Comparison of ENCODE assay signal across 8 mouse cellular contexts in genomic region chr1:64734771-64735750, GRCm38 (mm10). TPM values are rescaled to one million over a fixed set of nuclear protein-coding genes. Genes with fewer than 3 reads are reported as not detected.
DNase-seq lines count a peak whose midpoint lies in the region; ATAC-seq and TF ChIP-seq lines count a peak whose summit lies in the region.

No protein-coding gene starts in this region.

- peak overlapping the region; percentile 40; the same call in 1 of the 2 replicates for H3K4me3 ChIP-seq in heart, adult 2 months
- peak overlapping the region; percentile 65 for H3K4me3 ChIP-seq in forebrain, postnatal 0 days (ENCODE audit: low read depth, low read length)
- H3K4me3 ChIP-seq in intestine, embryonic 16.5 days (ENCODE audit: low read length): peak overlapping the region; percentile 90
- peak overlapping the region; percentile 71 for H3K4me3 ChIP-seq in liver, embryonic 16.5 days (ENCODE audit: low read depth, low read length)

- WGBS in heart, adult 2 months: 61% methylated on average over 58 of the region's 58 CpGs
- 28% methylated on average over 58 of the region's 58 CpGs for WGBS in forebrain, postnatal 0 days
- WGBS in intestine, embryonic 16.5 days: 29% methylated on average over 58 of the region's 58 CpGs
- 43% methylated on average over 58 of the region's 58 CpGs for WGBS in liver, embryonic 16.5 days (ENCODE audit: insufficient replicate concordance)

- no peak for TF ChIP-seq POLR2A in heart, adult 2 months (IDR thresholded peaks at IDR 0.05; ENCODE audit: insufficient read depth, low read depth, low read length)

- peak; percentile 52 for TF ChIP-seq CTCF in heart, adult 2 months (IDR thresholded peaks at IDR 0.05)
- peak; percentile 46; the same call in 1 of the 2 replicates for TF ChIP-seq CTCF in forebrain, postnatal 0 days (IDR thresholded peaks at IDR 0.05; ENCODE audit: low read depth)

- H3K27ac ChIP-seq in heart, adult 2 months: no peak overlapping the region
- H3K27ac ChIP-seq in forebrain, postnatal 0 days (ENCODE audit: low read depth, low read length): no peak overlapping the region
- H3K27ac ChIP-seq in intestine, embryonic 16.5 days (ENCODE audit: low read length): peak overlapping the region; percentile 37; the same call in 1 of the 2 replicates
- no peak overlapping the region; the same call in 1 of the 2 replicates for H3K27ac ChIP-seq in liver, embryonic 16.5 days (ENCODE audit: low read length)

- no peak for TF ChIP-seq EP300 in heart, adult 2 months (IDR thresholded peaks at IDR 0.05; ENCODE audit: insufficient read depth, low read depth, low read length)

- no peaks in the 10 kb centered on the region for H3K9me3 ChIP-seq in forebrain, postnatal 0 days (ENCODE audit: low read length)
- H3K9me3 ChIP-seq in intestine, embryonic 16.5 days (ENCODE audit: control insufficient read depth, low read length): no peaks in the 10 kb centered on the region
- no peaks in the 10 kb centered on the region for H3K9me3 ChIP-seq in liver, embryonic 16.5 days (replicated peaks; ENCODE audit: control insufficient read depth, low read length)

- H3K4me1 ChIP-seq in heart, adult 2 months (ENCODE audit: control insufficient read depth, insufficient read depth, low read length): peaks cover 2% of the 10 kb centered on the region; the same call in 1 of the 2 replicates
- H3K4me1 ChIP-seq in forebrain, postnatal 0 days (ENCODE audit: insufficient read depth): peaks cover 28% of the 10 kb centered on the region
- H3K4me1 ChIP-seq in intestine, embryonic 16.5 days (ENCODE audit: control insufficient read depth, insufficient read depth, low read length): peaks cover 29% of the 10 kb centered on the region; the same call in 1 of the 2 replicates
- peaks cover 64% of the 10 kb centered on the region for H3K4me1 ChIP-seq in liver, embryonic 16.5 days (ENCODE audit: control insufficient read depth, low read depth, low read length)

- no peaks in the 10 kb centered on the region for H3K36me3 ChIP-seq in heart, adult 2 months (ENCODE audit: control insufficient read depth, insufficient read depth, low read length)
- no peaks in the 10 kb centered on the region for H3K36me3 ChIP-seq in forebrain, postnatal 0 days (ENCODE audit: insufficient read depth)
- H3K36me3 ChIP-seq in intestine, embryonic 16.5 days (ENCODE audit: control insufficient read depth, insufficient read depth, low read length): no peaks in the 10 kb centered on the region; the same call in 1 of the 2 replicates
- peaks cover 21% of the 10 kb centered on the region for H3K36me3 ChIP-seq in liver, embryonic 16.5 days (ENCODE audit: control insufficient read depth, insufficient read depth)

- ATAC-seq in forebrain, postnatal 0 days: no peak
- ATAC-seq in intestine, embryonic 16.5 days: no peak
- no peak for ATAC-seq in liver, embryonic 16.5 days (ENCODE audit: low read depth)

- intact Hi-C loops in heart, adult 2 months (cut with DNase I): loop anchor here (5.0 to 10.0 kb wide), 2 partner anchors 57 to 450 kb away; partner anchors contain the start of genes Idh1 and Pikfyve
- intact Hi-C loops in heart, postnatal 25 days (cut with DNase I): loop anchor here (5.0 kb wide), 1 partner anchor 57 kb away; no protein-coding TSS in a partner anchor

- DNase-seq in heart, adult 2 months: peak; percentile 41 to 45
- DNase-seq in heart, postnatal 25 days (ENCODE audit: low spot score): no peak
- DNase-seq in cerebellum, adult 18-20 months: peak; percentile 32 to 52
- peak; percentile 36 for DNase-seq in forebrain, postnatal 0 days
- peak; percentile 59 for DNase-seq in retina, embryonic 14.5 days (ENCODE audit: low spot score)
- no peak for DNase-seq in urinary bladder, adult 18-20 months (ENCODE audit: low spot score in 2 of 2)

- no peaks in the 10 kb centered on the region for H3K79me2 ChIP-seq in heart, adult 2 months (replicated peaks; ENCODE audit: control insufficient read depth, insufficient read depth, low read length)

- peak overlapping the region; percentile 55 for H3K9ac ChIP-seq in heart, adult 2 months (ENCODE audit: low read depth, low read length)
- no peak overlapping the region for H3K9ac ChIP-seq in forebrain, postnatal 0 days
- peak overlapping the region; percentile 88 for H3K9ac ChIP-seq in intestine, embryonic 16.5 days (ENCODE audit: low read depth, low read length)
- H3K9ac ChIP-seq in liver, embryonic 16.5 days (ENCODE audit: low read depth, low read length): peak overlapping the region; percentile 66

- H3K4me2 ChIP-seq in forebrain, postnatal 0 days (ENCODE audit: low read depth): peak overlapping the region; percentile 92
- peak overlapping the region; percentile 98 for H3K4me2 ChIP-seq in intestine, embryonic 16.5 days (ENCODE audit: low read depth, low read length)
- peak overlapping the region; percentile 90 for H3K4me2 ChIP-seq in liver, embryonic 16.5 days (ENCODE audit: low read depth, low read length)

- no peaks in the 10 kb centered on the region for H3K27me3 ChIP-seq in heart, adult 2 months (ENCODE audit: control insufficient read depth, insufficient read depth, low read length)
- H3K27me3 ChIP-seq in forebrain, postnatal 0 days (ENCODE audit: insufficient read depth, low read length): peaks cover 35% of the 10 kb centered on the region
- H3K27me3 ChIP-seq in intestine, embryonic 16.5 days (replicated peaks; ENCODE audit: control insufficient read depth, insufficient read depth, low read length): no peaks in the 10 kb centered on the region; the same call in 1 of the 2 replicates
- H3K27me3 ChIP-seq in liver, embryonic 16.5 days (ENCODE audit: control insufficient read depth, insufficient read depth, low read depth, low read length): peaks cover 12% of the 10 kb centered on the region

RNA-seq across cellular contexts. Expression of gene Fzd5, which starts 2.5 kb away (rescaled TPM):
- total RNA-seq in heart, adult 2 months (2021): 1 to 10 TPM; 3.6 to 4.4 TPM
- 2.5 and 3.2 TPM in 2 replicates for polyA plus RNA-seq in heart, adult 2 months (2012; rRNA removed)
- total RNA-seq in heart, postnatal 25 days (2021): 1 to 10 TPM; 4.0 to 5.8 TPM
- total RNA-seq in forebrain, postnatal 0 days (2014; rRNA removed): 1.6 and 4.7 TPM in 2 replicates
- polyA plus RNA-seq in forebrain, postnatal 0 days (2015; fragmentation: Nextera tagmentation; extraction: Ambion mirVana): 0.21 and 0.35 TPM in 2 replicates
- 5.7 and 6.1 TPM in 2 replicates for polyA plus RNA-seq in intestine, embryonic 16.5 days (2015; fragmentation: Nextera tagmentation; extraction: Ambion mirVana)
- 1.9 and 2.2 TPM in 2 replicates for polyA plus RNA-seq in liver, embryonic 16.5 days (2015; fragmentation: Nextera tagmentation; extraction: Ambion mirVana)

RNA-seq across cellular contexts. Expression of gene Ccnyl1, which starts 44.8 kb away (rescaled TPM):
- total RNA-seq in heart, adult 2 months (2021): 10 to 100 TPM; 12.5 to 18.6 TPM
- polyA plus RNA-seq in heart, adult 2 months (2012; rRNA removed): 16.0 and 20.6 TPM in 2 replicates
- total RNA-seq in heart, postnatal 25 days (2021): 10 to 100 TPM; 16.9 to 17.6 TPM
- 20.3 and 24.7 TPM in 2 replicates for total RNA-seq in forebrain, postnatal 0 days (2014; rRNA removed)
- polyA plus RNA-seq in forebrain, postnatal 0 days (2015; fragmentation: Nextera tagmentation; extraction: Ambion mirVana): 3.1 and 3.4 TPM in 2 replicates
- polyA plus RNA-seq in intestine, embryonic 16.5 days (2015; fragmentation: Nextera tagmentation; extraction: Ambion mirVana): 3.8 TPM in 2 replicates
- 0.61 and 0.84 TPM in 2 replicates for polyA plus RNA-seq in liver, embryonic 16.5 days (2015; fragmentation: Nextera tagmentation; extraction: Ambion mirVana)

Comparison
In these comparisons a context has a peak if more than half of its experiments do, and no peak if none do; other contexts are left out.
1. DNase-seq: peak in heart, adult 2 months (2 of 2), cerebellum, adult 18-20 months (2 of 2), forebrain, postnatal 0 days (single experiment) and retina, embryonic 14.5 days (single experiment); none in heart, postnatal 25 days (single experiment) and urinary bladder, adult 18-20 months (0 of 2).
2. H3K4me3 ChIP-seq: peak in every context shown above with its lines; median percentile 90 in intestine, embryonic 16.5 days; 71 in liver, embryonic 16.5 days; 65 in forebrain, postnatal 0 days; 40 in heart, adult 2 months.
3. Peak in every context shown above with its lines, with median percentiles within 50 percentile points of each other: H3K4me2 ChIP-seq.